Mouse (Mus musculus) layer of hippocampus, postnatal 36 days (tissue): ENCODE data around the gene Exosc1. TPM values are rescaled to one million over a fixed set of nuclear protein-coding genes. Genes with fewer than 3 reads are reported as not detected.

Experiments
- DNase-seq, 2 experiments: peaks; one replicate each; pipeline ENCODE4 v3.0.0; 2022
- total RNA-seq, 2 experiments: library from RNA; stranded (reverse); gene quantifications; 2 replicates each; pipeline ENCODE4 v1.2.3; 2021

Exosc1 gene
- total RNA-seq, 2 experiments from 2014 or later: 27.0 to 29.5 TPM

GRCm38 (mm10) chr19:41874356-41874755 lies 58.9 kb downstream of the Exosc1 start:
- no peak for DNase-seq

Other genes with a start within 250 kb of the Exosc1 start
- 100 to 1,000 TPM; 212 to 242 TPM for gene Slit1, start 189.8 kb downstream of the Exosc1 start, total RNA-seq
- gene Arhgap19, start 131.4 kb downstream of the Exosc1 start, total RNA-seq: 1 to 10 TPM; 2.9 to 3.0 TPM
- 10 to 100 TPM; 17.5 to 20.5 TPM for gene Frat1, start 103.5 kb downstream of the Exosc1 start, total RNA-seq
- 10 to 100 TPM; 14.0 to 16.4 TPM for gene Frat2, start 85.3 kb downstream of the Exosc1 start, total RNA-seq
- 10 to 100 TPM; 34.7 to 35.5 TPM for gene Rrp12, start 37.2 kb downstream of the Exosc1 start, total RNA-seq
- gene Pgam1, start 21.5 kb downstream of the Exosc1 start, total RNA-seq: 100 to 1,000 TPM; 507 to 547 TPM
- gene Zdhhc16, start 57 bp upstream of the Exosc1 start, total RNA-seq: 10 to 100 TPM; 41.9 to 45.0 TPM
- 10 to 100 TPM; 31.8 to 37.0 TPM for gene Mms19, start 47.7 kb upstream of the Exosc1 start, total RNA-seq
- 10 to 100 TPM; 13.4 to 14.5 TPM for gene Ubtd1, start 48.3 kb upstream of the Exosc1 start, total RNA-seq
- gene Ankrd2, start 102.6 kb upstream of the Exosc1 start, total RNA-seq: not detected
- gene Hoga1, start 112.2 kb upstream of the Exosc1 start, total RNA-seq: 1 to 10 TPM; 5.8 to 8.7 TPM
- gene 4933411K16Rik, start 118.8 kb upstream of the Exosc1 start, total RNA-seq: 1 to 10 TPM; 2.0 to 2.8 TPM
- gene Morn4, start 152.9 kb upstream of the Exosc1 start, total RNA-seq: 10 to 100 TPM; 63.5 to 69.2 TPM
- gene Pi4k2a, start 157.0 kb upstream of the Exosc1 start, total RNA-seq: 10 to 100 TPM; 60.3 to 69.8 TPM
- 10 to 100 TPM; 16.0 to 18.4 TPM for gene Avpi1, start 195.6 kb upstream of the Exosc1 start, total RNA-seq
- gene Marveld1, start 214.0 kb upstream of the Exosc1 start, total RNA-seq: 1 to 10 TPM; 5.5 to 7.1 TPM
- gene Zfyve27, start 230.5 kb upstream of the Exosc1 start, total RNA-seq: 100 to 1,000 TPM in 1 of 2 experiments, 10 to 100 TPM in 1; 88.2 to 105 TPM